Mouse (Mus musculus): ENCODE results near the gene Zfp213. TPM values are rescaled to one million over a fixed set of nuclear protein-coding genes. Genes with fewer than 3 reads are reported as not detected.
"Not testable (repeated sequence)": the region's sequence is repeated elsewhere in the genome, so short reads cannot be mapped to it uniquely, and the experiment has no call there.

Zfp213 gene
- total RNA-seq, 4 experiments from 2014 or later, result 4.9 to 6.5 (median 5.8) TPM

GRCm38 (mm10) chr17:23545841-23546240 is 18.2 kb downstream of the Zfp213 start:
- no peak for DNase-seq (ENCODE audit: low spot score)

- DNase-seq (ENCODE audit: low spot score), result no peak
These were observed 19.3 kb downstream of the Zfp213 start for GRCm38 (mm10) chr17:23544766-23545165.

- DNase-seq (ENCODE audit: low spot score), result no peak
These were observed 20.1 kb downstream of the Zfp213 start for GRCm38 (mm10) chr17:23543983-23544382.

DNA sequence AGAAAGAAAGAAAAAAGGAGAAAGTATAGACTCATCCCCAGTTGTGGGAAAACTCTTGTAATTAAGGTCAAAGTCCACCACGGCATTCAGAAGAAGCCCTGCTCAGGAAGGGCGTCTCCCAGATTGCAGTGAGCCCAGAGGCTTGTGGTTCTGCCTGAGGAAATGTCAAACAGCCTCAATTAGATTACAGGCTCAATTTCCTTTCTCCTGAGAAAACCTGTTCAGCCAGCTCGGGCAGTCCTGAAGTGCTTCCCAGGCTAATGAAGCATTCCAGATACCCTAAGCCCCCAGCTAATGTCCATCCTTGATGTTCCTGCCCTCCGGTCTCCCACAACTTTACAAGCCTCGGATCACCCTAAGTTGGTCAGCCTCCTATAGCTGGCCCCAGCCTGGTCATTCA is 20.7 kb downstream of the Zfp213 start:
- DNase-seq (ENCODE audit: low spot score), result peak; percentile 36

- no peak for DNase-seq (ENCODE audit: low spot score)
These were observed 21.2 kb downstream of the Zfp213 start for GRCm38 (mm10) chr17:23542835-23543234.

GRCm38 (mm10) chr17:23542004-23542720 is 21.9 kb downstream of the Zfp213 start:
- DNase-seq (ENCODE audit: low spot score), result no peak

DNA sequence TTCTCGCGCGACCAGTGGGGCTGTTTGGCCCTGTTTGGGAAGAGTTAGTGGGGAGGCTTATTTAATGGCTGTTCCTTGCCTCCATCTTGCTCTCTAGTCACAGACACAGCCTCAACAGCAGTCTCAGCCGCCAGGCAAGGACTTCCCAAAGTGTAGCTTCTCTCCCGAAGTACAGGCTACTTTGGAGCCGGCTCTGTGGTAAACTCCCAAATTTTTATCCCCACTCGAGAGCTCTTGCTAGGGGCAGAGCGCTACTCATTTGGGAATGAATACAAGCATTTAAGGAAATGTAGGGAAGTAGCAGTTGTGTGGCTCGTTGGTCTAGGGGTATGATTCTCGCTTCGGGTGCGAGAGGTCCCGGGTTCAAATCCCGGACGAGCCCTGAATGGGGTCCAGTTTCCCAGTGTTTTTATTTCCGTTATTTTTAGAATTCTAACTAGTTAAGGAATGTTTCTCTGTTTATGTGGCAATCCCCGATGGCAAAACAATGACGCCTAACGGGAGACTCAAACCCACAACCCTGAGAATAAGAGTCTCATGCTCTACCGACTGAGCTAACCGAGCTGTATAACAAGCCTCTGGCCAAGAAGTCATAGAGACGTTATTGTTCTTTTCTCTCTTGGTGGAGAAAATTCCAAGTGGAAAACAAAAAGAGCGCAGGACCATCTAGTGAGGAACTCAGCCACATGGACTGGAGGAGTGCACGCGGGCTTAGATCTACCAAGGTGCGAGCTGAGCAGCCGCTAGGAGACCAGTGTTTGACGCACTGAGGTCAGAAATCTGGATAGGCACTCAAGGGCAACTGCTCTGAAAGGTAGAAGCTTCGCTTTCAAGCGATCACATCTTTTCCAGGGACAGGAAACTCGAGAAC is 23.2 kb downstream of the Zfp213 start:
- DNase-seq (ENCODE audit: low spot score), result no peak

DNA sequence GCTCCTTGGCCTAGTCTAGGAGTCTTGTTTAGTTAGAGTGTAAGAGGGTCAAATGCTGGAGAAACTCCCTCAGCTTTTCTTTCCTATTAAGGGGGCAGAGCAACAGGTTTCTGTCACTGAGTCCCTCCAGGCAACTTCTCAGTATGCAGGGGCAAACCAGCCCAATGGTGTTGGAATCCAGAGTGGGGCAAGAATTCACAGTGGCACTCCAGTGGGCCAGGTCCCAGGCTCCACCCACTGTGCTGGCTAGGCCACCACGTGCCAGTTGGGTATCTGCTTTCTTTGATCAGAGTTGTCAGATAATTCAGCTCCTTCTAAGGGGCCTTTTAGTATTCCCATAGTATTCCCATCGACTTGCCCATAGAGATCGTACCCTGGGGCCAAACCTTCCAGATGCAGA is 23.9 kb downstream of the Zfp213 start:
- DNase-seq (ENCODE audit: low spot score), result no peak

GRCm38 (mm10) chr17:23539608-23540007 is 24.4 kb downstream of the Zfp213 start:
- DNase-seq (ENCODE audit: low spot score), result no peak

- DNase-seq (ENCODE audit: low spot score), result no peak
These were observed 25.6 kb downstream of the Zfp213 start for GRCm38 (mm10) chr17:23538299-23539015.

DNA sequence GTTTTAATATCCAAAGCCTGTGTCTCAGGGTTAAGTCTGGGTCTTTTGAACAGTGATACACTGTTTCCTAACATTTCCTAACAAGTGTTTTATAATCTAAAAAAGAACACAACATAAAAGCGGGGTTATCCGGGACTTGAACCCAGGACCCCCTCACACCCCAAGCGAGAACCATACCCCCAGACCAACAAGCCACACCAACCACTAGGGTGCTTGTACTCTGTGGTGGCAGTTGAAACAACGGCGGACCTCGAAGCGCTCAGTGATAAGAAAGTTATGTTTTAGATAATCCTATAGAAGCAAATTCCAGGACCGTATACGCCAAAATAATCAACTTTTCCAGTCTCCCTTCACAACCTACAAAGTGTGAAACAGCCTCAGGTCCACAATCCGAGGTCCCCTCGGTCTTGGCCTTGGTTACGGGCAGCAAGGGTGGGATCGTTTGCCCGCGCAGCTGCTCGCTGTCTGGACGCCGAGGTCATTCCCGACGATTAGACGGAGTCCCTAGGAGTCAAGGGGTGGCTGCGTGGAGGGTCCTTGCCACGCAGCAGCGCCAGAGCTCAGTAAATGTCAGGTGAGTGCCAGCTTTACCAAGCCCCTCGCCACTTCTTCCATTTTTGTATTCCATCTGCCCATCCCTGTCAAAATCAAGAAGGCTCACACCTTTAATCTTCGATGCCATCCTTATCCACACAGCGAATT is 26.3 kb downstream of the Zfp213 start:
- DNase-seq (ENCODE audit: low spot score), result no peak

DNA sequence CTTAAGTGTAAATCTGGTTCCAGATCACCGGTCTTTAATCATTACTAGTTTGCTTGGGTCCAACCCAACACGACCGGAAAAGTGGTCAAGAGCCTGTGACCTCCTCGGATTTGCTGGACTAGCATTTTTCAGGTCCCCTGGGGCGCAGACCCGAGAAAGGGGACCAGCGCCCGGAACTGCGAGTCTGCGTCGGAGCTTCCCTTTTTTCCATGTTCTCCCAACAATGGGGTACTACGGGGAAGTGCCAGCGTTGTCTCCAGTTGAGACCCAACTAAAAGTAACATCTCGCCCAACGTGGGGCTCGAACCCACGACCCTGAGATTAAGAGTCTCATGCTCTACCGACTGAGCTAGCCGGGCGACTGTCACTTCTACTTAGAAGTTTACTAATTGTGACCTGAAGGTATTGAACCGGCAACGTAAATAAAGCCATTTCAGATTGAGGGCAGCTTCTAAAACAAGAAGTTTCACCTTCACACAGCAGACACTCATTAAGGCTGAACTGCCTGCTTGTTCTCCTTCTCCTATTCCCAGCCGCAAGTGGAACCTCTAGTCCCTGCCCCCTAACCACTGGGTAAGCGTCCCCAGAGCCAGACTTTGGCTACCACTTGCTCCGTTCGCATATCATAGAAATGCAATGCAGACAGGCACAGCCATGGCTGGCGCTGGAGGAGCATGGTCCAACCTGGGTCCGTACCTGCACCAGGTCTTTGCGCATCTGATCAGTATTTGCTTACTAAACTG is 28.8 kb downstream of the Zfp213 start:
- not testable (repeated sequence) for DNase-seq (ENCODE audit: low spot score)

DNA sequence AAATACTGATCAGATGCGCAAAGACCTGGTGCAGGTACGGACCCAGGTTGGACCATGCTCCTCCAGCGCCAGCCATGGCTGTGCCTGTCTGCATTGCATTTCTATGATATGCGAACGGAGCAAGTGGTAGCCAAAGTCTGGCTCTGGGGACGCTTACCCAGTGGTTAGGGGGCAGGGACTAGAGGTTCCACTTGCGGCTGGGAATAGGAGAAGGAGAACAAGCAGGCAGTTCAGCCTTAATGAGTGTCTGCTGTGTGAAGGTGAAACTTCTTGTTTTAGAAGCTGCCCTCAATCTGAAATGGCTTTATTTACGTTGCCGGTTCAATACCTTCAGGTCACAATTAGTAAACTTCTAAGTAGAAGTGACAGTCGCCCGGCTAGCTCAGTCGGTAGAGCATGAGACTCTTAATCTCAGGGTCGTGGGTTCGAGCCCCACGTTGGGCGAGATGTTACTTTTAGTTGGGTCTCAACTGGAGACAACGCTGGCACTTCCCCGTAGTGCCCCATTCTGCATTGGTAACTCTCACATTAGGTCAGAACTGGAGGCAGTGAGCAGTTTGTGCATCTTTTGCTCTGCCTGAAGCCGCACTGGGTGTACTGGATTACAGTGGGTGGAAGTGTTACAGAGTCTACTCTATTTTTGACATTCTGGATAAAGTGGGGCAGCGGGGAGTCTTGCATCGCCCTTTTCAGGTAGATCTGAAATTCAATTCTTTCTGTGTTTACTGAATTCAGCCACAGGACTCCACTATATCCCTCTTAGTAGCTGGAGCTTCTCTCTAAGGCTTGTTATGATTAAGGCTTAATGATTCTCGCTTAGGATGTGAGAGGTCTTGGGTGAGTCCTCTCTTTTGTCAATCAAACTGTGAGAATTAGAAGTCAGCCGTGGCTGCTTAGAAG is 30.2 kb downstream of the Zfp213 start:
- not testable (repeated sequence) for DNase-seq (ENCODE audit: low spot score)

GRCm38 (mm10) chr17:23531408-23531807 is 32.6 kb downstream of the Zfp213 start:
- DNase-seq (ENCODE audit: low spot score), result not testable (repeated sequence)

DNA sequence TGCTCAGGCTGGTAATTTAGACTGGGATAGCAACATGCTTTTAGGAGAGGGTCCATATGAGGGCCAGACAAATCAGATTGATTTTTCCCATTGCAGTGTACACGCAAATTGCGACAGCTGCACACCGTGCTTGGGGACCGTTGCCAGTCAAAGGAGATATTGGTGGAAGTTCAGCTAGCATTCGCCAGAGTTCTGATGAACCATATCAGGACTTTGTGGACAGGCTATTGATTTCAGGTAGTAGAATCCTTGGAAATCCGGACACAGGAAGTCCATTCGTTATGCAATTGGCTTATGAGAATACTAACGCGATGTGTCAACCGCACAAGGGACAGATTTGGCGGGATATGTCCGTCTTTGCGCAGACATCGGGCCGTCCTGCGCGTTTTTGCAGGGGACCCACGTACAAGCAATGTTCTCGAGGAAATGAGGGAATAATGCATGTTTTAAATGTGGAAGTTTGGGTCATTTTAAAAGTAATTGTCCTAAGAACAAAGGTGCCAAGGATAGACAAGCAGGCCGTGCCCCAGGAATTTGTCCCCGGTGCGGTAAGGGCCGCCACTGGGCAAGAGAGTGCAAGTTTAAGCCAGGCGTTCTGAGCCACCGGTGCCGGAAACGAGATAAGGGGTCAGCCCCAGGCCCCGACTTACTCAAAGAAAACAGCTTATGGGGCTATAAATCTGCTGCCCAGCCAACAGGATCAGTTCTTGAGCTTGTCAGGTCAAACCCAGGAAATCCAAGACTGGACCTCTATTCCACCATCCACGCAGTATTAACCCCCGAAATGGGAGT is 40.9 kb downstream of the Zfp213 start:
- not testable (repeated sequence) for DNase-seq (ENCODE audit: low spot score)

DNA sequence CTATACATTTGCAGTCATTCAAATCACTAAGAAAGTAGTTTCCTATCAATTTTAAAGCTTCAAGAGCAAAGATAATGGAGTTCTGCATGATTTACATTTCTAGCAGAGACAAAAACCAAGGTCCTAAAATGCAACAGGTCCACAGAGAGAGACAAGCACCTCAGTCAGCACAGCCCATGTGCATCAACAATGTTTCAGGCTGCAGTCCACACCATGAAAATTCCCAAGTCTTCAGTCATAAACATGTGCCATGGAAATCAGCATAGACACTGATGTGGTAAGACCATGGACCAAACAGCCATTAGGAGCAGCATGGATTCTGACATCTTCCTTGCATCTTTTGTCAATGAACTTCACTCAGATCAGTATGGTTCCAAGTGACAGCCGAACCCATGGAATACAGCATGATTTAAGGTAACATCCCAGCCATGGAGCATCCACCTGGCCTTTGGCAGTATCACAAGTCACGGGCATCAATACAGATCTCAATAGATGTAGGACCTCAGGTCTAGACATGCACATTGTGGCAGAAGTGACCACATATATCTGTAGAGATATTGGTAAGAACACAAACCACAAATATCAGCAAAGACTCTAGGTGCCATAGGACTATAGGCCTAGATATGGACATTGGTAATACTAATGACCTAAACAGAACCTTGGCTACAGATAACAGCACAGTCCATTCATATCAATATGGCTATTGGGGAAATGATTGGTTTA is 45.2 kb downstream of the Zfp213 start:
- DNase-seq (ENCODE audit: low spot score), result no peak

Data from heart, adult 8-10 months (tissue).